Mouse (Mus musculus): ENCODE measurements at regions not wholly inside any gene's neighbourhood (a gene's known extent, or its start where the extent isn't known, plus 50 kb on each side); places are given as distances from the start of the nearest gene placed in this dataset.

DNA sequence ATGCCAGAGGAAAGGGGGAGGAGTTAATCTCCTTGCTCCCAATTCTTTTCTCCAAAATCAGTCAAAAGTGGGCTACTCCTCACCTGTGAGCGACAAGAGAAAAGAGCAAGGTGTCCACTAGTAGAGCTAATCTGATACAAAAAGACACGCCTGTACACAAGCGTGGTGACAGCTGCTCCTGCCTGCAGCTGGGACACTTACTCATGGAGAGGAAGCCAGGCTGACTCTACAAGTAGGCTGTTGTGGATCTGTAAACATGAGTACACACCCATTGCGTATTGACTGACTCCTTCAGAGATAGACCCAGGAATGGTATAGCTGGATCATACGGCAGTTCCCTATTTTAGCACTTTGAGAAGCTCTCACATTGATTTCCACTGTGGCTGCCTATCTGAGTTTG lies 129.7 kb downstream of the Nuak1 start:
- no peak for DNase-seq (ENCODE audit: low read depth)

DNA sequence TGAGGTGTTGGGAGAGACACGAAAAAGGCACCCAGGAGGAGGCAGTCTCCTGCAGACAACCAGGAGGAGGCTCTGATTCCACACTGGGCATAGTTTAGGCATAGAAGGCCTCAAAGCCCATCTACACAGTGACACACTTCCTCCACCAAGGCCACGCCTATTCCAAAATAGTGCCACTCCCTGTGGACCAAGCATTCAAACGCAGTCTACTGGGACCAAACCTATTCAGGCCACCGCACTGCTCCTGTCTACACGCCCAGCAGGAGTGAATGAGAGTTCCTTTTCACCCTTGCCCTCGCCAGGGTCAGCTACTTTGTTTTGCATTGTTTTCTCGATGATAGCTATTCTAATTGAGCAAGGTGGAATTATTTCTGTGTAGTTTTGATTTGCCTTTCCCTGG lies 127.7 kb downstream of the Nuak1 start:
- DNase-seq (ENCODE audit: low read depth), result no peak

DNA sequence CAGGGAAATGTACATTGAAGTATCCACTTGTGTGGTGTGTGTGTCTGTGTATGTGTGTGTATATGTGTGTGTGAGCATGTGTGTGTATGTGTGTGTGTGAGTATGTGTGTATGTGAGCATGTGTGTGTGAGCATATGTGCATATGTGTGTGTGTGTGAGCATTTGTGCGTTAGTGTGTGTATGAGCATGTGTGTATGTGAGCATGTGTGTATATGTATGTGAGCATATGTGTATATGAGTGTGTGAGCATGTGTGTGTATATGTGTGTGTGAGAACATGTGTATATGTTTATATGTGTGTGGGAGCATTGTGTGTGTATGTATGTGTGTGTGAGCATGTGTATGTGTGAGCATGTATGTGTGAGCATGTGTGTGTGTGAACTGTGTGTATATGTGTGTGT lies 123.5 kb downstream of the Nuak1 start:
- no peak for DNase-seq (ENCODE audit: low read depth)

DNA sequence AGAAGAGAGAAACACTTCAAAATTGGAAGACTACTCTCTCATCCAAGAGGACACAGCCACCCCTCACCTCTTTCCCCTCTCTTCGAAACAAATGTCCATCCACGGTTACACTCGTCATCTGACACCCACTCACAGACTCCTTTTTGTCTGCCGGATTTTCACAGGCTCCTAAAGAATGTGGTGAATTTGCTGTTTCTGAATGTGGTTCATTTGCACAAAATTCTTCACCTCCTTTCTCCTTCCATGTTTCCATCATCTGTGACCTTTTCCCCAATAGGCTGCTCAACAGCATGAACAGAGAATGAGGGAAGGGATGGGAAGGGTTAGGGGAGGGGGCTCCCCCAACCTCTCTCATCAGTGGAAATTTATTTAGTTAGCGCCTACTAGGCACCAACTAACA lies 122.4 kb downstream of the Nuak1 start:
- DNase-seq (ENCODE audit: low read depth), result no peak
